Mouse (Mus musculus) ES-Bruce4 (cell line): ENCODE results near the gene Nfe2.

Experiments
- CTCF ChIP-seq: IDR thresholded peaks from one replicate; pipeline ENCODE4 v1.8.1; 2011; ENCODE audit warnings: low read depth, low read length
- POLR2A ChIP-seq: IDR thresholded peaks from one replicate; pipeline ENCODE4 v1.8.1; 2011; ENCODE audit warnings: low read length; ENCODE audit not compliant: insufficient read depth

DNA sequence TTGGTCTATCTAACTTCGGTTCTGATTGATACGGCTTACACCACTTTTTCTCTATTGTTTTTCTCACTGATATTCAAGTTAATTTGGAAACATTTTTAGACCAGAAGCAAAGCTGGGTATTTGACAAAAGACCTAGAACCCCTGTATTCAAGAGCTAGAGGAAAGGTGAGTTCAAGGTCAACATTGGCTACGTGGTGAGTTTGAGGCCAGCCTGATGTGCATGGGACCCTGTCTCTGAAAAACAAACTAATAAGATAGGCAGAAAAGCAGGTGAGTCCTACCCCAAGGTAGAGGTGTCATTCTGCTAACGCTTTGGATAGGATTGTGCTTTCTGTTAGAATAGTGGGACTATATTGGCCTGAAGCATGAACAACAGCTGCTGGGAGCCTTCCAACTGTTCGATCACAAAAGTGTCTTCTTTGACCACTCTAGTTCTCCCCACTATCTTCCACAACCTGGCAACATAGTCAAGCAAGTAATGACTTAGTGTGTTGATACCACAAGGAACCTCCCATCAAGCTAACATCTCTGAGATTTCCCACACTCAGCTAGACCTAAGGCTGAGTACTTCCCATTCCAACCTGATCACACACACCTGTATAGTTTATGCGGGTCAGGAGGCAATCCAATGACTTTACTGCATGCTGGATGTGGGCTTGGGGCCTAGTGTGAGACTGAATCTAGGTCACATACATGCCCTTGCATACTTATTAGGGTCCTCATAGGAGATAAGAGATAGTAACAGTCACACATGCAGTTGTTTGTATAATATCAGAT, 1.8 kb downstream of the Nfe2 start:
- TF ChIP-seq POLR2A, result no peak
- TF ChIP-seq CTCF, result no peak
